Mouse (Mus musculus) cerebellum, adult 2 months (tissue): Measurements from ENCODE around the gene Tmem192.

Experiments used
- CTCF ChIP-seq: fragments of 200-500 bp; IDR thresholded peaks from 2 replicates; pipeline ENCODE4 v1.5.1; 2011; ENCODE audit warnings: low read depth, mild to moderate bottlenecking, control low read depth, low read length, moderate library complexity, borderline replicate concordance; ENCODE audit not compliant: insufficient read depth
- POLR2A ChIP-seq: fragments of 200-500 bp; IDR thresholded peaks from 2 replicates; pipeline ENCODE4 v1.6.1; 2011; ENCODE audit warnings: low read length, control low read depth, borderline replicate concordance; ENCODE audit not compliant: insufficient read depth

- TF ChIP-seq POLR2A (no peak), CTCF (no peak)
Measured at GRCm38 (mm10) chr8:64962836-64963235, 15.9 kb downstream of the Tmem192 start.
